Mouse (Mus musculus): ENCODE data around the gene Prss54. TPM values are rescaled to one million over a fixed set of nuclear protein-coding genes. Genes with fewer than 3 reads are reported as not detected.
"Not testable (repeated sequence)": the region's sequence is repeated elsewhere in the genome, so short reads cannot be mapped to it uniquely, and the experiment has no call there.

The Prss54 gene
- not detected for polyA plus RNA-seq (2017; shearing (Covaris generic))

DNA sequence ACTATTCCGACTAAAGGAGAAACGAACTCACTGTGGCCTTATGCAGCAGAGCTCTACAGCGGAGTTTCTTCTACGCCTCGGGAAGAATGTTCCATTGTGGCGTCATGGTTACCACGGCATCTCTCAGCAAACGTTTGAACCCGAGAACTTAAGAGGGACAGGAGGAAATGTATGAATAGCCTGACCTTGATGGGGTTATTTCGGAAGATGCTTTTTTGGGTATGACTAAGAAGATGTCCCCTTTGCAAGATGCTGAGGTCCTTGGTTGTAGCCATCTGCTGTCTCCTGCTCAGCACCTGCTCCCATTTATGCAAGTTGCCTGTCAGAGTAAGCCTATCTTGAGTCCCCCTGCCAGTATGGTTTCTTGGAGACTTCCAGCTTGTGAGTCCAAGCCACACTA is at the start of gene Prss54:
TSS of gene Prss54 (minus strand) at position 101 of the 400 bp plus-strand sequence.
- ATAC-seq = no peak

DNA sequence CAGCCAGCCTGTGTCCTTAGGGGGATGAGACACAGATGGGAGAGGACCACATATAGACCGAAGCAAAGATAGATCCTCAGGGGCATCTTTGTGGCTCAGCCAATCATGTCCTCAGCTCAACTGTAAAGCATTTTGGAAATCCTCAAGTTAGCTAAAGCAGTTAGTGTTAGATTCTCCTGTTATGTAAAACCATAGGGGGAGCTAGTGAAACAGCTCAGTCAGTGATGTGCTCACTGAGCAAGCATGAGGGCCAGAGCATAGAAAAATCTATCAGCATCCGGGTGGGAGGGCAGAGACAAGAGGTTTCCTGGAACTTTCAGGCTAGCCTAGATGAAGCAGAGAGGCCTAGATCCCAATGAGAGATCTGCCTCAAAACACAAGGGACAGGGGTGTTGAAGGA is 48.7 kb upstream of the Prss54 start:
- ATAC-seq = no peak

DNA sequence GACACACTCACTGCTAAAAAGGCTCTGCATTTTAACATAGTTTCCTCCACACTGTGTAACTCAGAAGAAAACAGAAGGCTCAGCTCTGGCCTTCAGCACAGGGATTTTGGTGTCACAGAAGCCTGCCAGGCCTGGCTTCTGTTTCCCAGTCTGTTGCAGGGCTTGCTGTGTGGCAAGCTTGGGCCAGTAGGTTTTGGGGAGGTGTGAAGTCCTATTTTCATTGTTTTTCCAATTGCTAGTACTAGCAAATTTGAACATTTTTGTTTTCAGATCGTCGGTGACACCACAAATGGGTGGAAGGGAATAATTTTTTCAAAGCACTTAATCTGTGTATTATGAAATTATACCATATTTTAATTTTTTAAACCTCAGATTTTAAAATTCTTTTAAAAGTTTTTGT is 43.9 kb upstream of the Prss54 start:
- ATAC-seq = no peak

DNA sequence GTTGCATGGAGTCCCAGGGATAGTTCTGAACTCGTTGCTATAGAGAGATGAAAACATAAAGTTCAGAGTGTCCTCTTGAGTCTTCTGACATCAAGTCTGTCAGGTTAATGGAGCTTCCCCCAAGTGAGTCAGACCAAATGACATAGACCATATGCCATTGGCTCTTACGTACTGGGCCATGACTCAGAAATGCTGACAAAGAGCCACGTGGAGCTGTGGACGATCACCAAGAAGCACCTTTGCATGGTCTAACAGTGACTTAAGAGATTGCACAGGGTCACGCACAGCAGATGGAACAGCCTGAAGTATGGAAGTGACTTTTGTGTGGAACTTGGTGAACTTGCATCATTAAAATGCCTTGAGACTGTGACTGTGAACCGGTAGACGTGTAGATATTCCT is 40.2 kb upstream of the Prss54 start:
- ATAC-seq = no peak

DNA sequence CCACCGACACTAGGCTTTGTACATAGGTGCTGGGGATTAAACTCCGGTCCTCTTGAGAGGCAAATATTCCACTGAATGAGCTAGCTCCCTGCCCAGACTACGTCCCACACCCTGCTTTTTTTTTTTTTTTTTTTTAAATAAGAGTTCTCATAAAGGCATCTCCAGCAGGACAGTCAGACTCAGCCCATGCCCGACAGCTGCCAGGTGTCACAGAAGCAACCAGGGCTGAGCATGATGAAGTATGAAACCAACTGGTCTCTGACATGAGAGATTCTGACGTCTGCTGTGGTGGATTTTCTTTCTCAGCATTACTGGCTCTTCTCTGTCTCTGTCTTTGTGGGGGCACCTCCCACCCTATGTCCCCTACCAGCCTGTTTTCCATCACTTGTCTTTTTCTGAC is 35.6 kb upstream of the Prss54 start:
- ATAC-seq = no peak

DNA sequence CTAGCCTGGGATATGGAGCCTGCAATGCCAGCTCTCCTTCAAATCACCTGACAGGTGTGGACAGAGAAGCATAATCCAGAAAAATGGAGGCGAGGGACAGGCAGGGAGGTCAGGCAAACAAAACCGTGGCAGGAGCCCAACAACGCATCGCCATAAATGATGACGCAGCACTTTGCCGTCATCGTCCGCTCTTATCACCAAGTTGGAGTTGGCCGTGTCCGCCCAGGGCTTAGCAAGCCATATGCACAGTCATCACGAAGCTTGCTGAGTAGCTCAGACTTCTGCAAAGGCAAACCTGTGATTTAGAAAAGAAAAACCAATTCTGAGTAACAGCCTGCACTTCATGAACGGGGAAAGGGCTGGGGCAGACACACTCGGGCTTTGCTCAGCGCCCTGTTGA is 34.6 kb upstream of the Prss54 start:
- no peak for ATAC-seq

DNA sequence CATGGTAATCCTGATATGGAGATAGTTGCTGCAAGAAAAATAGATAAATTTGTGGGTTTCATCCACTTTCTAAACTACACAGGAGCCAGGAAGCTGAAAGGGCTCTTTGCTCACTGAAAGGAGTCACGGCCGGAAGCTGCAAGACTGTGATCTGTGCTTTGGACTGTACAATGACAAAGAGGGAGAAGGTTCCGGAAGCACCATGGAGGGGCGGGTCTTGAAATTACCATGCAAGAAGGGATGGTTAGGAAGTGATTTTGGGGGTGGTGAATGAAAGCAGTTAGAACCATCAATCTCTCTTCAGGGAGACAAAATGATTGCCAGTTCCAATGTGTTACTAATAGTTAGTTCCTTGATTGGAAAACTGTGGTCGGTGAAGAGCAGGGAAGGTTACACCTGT is 33.3 kb upstream of the Prss54 start:
- ATAC-seq = no peak

DNA sequence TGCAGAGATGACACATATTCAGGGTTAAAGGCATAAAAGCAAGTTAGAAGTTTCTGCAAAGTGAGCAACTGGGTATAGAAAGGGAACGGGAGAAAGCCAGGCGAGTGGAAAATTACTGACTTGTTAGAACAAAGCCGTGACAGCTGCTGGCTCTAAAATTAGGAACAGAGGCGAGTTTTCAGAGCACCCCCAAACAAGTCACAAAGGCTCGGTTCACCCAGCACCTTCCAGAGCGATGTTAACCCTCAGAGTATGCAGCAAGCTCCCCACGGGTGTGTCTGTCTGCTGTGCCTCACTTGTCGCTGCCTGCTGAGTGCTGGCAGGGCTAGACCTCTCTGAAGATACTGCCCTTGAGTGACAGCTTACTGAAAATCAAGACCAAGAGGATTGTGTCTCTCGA is 31.1 kb upstream of the Prss54 start:
- ATAC-seq = no peak

DNA sequence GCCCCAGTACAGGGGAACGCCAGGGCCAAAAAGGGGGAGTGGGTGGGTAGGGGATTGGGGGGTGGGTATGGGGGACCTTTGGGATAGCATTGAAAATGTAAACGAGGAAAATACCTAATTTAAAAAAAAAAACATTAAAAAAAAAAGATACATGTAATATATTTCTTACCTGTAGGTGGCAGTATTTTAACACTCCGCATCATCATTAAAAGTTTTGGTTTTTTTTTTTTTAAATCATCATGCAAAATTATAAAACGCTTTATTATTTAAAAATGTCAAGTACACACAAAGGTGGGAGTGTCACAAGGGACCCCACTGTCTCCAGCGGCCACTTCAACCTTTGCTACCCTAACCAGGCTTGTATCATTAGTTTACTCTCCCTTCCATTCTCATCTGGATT is 30.4 kb upstream of the Prss54 start:
- not testable (repeated sequence) for ATAC-seq

DNA sequence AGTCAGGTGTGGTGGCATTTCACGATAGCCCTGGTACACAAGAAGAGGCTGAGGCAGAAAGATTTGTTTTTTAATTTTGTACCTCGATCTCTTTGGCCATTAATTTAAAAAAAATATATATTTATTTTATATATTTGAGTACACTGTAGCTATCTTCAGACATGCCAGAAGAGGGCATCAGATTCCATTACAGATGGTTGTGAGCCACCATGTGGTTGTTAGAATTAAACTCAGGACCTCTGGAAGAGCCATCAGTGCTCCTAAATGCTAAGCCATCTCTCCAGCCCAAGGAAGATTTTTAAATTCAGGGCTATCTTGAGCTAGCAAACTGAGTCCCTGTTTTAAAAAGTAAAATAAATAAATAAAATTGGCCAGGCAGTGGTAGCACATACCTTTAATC is 26.0 kb upstream of the Prss54 start:
- ATAC-seq = no peak

DNA sequence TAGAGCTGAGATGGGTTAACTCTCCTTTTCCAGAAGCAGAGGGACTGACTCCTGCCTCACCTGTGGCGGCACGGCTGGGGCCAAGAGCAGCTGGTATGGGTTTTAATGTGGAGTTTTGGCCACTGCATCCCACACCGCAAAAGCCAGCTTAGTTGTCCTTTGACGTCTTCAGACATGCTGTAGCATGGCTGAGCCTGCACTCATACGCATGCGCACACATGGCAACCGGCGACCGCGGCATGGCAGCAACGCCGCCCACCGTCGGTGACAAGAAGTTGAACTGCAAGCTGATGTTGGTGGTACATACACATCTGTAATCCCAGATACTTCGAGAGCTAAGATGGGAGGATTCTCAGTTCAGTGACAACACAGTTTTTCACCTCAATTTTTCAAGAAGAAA is 25.2 kb upstream of the Prss54 start:
- ATAC-seq = no peak

DNA sequence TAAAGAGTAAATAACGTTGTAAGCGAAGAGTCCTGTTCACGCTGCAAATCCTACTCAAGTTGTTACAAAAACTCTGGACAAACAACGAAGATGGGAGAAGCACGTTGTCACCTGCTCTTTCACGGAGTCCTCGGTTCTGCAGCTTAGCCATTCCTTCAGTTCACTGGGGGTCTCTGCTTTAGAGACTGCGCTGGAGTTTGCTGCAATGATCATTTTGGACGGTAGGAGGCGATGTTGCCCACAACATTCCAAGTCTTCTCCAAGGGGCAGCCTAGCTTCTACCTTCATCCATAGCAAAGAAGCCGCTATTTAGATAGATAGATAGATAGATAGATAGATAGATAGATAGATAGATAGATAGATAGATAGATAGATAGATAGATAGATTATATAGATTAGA is 23.7 kb upstream of the Prss54 start:
- no peak for ATAC-seq

DNA sequence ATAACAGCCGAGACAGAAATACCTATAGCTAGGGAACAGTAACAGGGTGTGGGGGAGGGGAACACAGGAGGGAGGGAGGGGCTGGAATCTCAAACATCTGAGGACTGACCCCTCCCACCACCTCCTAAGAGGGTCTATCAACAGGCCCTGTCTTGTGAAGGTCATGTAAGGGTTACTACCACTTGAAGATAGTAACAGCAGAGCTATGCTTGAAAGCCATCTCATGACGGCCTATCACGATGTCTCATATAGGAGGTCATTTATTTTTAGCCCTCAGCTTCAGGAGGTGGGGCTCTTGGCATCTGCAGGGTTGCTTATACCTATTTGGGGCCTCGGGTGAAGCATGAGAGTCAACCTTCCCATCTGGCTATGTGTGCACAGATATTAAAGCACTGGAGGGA is 20.7 kb upstream of the Prss54 start:
- no peak for ATAC-seq

DNA sequence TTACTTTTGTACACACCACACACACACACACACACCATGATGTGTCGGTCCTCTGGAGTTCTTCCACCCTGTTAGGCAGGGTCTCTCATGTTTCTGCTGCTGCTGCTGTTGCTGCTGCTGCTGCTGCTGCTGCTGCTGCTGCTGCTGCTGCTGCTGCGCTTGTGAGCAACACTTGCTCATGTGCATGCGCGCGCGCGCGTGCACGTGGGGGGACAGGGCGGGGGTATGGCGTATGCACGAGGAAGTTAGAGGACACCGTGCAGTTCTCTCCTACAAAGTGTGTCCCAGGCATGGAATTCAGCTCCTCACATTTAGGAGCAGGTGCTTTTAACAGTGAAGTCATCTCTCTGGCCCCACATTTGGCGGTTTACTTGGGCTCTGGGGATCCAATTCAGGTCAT is 19.0 kb upstream of the Prss54 start:
- no peak for ATAC-seq

DNA sequence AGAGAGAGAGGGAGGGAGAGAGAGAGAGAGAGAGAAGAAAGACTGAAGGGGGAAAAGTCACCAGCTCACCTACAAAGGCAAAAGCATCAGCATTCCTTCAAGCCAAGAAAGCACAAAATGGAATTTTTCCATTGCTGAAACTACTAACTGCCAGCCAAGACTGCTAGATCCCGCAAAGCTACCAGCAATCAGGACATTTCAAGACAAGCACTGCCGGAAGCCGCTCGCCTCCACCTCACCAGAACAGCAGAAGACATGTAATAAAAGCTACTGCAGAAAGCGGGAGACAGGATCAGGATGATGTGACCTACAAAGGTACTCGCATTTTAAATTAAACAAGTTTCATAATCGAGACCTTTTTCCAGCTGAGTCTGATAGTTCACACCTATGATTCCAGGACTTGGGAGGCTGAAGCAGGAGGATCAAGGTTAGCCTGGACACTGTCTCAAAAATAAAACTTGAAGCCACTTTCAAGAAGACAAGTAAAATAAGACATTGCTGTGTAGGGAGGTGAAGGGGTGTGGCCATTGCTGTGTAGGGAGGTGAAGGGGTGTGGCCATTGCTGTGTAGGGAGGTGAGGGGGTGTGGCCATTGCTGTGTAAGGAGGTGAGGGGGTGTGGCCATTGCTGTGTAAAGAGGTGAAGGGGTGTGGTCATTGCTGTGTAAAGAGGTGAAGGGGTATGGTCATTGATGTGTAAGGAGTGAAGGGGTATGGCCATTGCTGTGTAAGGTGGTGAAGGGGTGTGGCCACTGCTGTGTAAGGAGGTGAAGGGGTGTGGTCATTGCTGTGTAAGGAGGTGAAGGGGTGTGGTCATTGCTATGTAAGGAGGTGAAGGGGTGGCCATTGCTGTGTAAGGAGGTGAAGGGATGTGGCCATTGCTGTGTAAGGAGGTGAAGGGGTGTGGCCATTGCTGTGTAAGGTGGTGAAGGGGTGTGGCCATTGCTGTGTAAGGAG is 17.6 kb upstream of the Prss54 start:
- no peak for ATAC-seq

DNA sequence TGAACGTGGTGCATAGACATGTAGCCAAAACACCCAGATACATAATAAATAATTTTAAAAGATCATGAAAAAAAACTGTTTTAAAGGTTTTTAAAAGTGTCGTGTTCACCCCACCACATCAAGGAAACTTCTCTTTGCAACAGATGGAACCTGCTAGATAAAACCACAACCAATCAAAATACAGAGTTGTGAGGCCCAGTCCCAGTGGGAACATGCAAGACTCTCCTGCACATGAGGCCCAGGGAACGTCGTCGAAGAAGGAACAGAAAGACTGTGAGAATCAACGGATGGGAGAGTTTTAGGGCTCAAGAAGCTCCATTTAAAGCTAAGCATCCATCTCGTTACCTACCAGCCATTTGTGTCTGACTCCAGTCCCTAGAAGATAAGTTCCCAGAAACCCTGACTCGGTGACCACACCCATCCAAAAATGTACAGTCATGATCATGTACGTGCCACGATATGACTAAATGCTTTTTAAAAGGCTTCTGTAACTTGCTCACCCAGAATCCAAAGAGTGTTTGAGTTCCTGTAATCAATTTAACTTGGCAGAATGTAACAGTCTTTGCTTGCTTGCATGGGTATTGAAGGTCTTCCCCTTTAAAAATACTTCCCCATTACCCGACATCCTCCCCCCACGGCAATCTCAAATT is 16.1 kb upstream of the Prss54 start:
- no peak for ATAC-seq

DNA sequence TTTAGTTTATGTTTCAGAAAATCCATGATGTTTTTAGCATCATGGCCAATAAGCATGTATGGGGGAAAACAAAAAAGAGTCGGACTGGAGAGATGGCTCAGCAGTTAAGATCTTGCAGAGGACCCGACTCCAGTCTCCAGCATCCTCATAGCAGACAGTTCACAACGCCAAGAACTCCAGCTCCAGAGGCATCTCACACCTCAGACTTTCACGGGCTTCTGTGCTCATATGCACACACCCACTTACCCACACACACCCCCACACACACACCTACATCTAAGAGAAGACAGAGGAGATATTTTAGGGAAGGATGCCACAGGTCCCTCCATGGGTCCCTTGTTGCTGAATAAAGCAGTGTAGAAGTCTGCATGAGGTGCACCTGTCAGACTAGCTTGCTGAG is 14.4 kb upstream of the Prss54 start:
- no peak for ATAC-seq

DNA sequence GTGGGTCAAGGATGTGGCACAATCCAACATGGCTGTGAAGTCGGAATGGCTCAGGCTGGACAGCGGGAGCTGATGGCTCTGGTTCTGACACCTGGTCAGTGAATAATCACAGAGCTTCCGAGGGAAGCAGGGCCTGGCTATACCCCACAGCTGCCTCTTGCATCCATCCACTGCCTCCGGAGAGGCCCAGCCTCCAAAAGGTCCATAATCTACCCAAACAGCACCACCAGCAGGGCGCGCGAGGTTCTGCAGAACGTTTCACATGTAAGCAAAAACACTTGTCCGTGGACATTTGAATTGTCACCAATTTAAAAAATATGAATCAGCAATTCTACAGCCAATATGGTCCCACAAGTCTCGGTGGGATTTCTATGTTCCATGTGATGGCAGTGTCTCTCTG is 13.1 kb upstream of the Prss54 start:
- no peak for ATAC-seq

DNA sequence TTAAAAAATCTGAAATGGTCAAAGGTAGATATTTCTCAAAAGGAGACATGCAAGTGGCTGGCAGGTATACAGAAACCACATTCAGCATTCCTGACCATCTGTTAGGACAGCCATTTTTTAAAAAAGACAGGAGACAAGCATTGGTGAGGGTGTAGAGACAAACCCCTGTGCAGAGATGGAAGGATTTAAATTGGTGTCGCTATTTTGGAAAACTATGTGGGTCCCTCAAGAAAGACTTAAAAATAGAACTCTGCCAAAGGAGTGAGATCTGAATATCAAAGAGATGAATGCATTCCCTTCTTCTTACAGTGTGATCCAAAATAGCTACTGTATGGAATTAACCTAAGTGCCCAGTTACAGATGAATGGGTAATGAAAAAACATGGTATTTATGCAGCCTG is 11.2 kb upstream of the Prss54 start:
- no peak for ATAC-seq

DNA sequence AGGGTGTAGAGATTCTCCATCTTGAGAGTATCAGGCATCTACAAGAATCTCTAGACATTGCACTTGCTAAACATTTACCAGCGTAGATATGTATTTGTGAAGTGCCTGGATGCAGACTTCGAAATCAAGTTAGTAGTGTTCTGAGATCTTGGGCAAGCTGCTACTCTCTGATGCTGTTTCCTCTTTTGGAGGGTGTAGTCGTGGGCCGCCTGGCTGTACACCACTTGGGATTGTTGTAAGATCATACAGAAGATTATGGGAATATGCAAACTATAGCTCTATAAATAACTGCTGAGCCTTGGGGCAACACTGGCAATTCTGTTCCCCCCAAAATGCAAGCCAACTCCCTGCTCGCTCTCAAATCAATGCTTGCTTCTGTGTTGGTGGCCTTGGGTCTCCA is 3.0 kb downstream of the Prss54 start:
- ATAC-seq = no peak

DNA sequence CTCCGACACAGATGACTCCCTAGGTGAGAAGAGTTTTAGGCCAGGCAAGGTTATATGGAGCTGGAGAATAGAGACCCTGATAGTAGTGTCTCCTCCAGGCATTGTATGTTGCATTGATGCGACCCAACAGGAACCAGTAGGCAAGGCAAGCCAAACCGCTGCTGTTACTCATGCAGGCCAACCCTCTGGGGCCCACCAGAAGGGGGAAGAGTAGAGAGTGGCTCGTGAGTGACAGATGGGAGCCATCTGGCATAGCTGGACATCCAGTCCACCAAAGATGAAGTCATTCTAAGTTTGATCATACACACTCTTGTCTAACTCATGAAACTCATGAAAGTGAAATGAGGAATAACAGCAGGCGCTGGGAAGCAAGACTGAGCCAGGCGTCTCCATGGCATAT is 9.3 kb downstream of the Prss54 start:
- ATAC-seq = no peak

DNA sequence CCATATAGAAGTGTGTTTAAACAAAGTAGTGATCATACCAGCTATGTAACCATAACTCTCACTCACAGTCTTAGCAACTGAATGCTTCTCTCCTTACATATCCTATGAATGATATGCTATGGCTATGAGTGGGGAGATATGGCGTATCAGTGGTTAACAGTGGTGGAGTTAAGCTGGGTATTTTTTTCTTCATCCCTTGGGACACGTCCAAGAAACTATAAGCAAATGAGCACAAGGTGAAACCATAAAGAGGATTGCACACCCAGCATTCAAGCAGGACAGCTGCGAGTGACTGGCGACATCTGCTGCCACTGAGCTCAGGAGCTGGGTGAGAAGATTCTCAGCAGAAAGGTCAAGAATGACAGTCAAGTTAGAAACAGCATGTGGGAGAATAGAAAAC is 9.9 kb downstream of the Prss54 start:
- ATAC-seq = no peak

DNA sequence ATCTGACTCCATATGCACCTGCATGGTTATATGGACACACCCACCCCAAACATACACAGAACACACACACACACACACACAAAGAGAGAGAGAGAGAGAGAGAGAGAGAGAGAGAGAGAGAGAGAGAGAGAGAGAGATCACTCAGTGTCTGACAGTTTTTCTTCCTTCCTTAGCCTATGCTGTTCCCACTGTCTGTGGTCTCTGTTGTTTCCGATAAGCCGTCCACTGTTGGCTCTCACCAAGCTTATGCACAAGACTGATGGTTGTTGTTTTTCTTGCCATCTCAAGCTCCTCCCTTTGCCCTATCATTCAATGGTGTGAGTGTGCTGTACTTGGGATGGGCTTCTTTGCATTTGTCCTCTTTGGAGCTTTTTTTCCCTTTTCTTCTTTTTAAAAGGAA is 20.2 kb downstream of the Prss54 start:
- no peak for ATAC-seq

DNA sequence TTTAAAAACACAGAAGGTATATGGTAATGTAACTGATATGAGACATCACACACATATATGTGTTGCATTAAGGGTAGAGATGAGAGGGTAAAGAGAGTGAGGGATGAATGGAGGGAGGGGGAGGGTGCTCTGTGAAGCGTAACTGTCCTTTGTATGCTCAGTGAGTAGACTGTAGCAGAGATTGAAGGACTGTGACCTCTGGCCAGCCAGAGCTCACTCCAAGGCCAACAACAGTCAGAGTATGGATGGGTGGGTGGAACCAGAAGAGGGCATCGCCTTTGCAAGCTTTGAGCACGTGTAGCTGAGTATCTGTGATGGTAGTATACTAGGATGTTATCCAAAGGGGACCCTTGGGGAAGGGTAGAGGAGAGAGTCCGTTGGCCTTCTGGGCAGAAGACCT is 24.6 kb downstream of the Prss54 start:
- ATAC-seq = no peak
